Mouse (Mus musculus) megakaryocyte, embryonic 14.5 days (primary cell): Measurements from ENCODE around the gene Gpr183. TPM values are rescaled to one million over a fixed set of nuclear protein-coding genes. Genes with fewer than 3 reads are reported as not detected.

ENCODE experiments used
- H3K27me3 ChIP-seq: replicated peaks from 2 replicates; pipeline ENCODE3; 2012; ENCODE audit warnings: inconsistent platforms
- H3K36me3 ChIP-seq: replicated peaks from 2 replicates; pipeline ENCODE3; 2012; ENCODE audit warnings: low read length, inconsistent platforms, mixed read lengths
- H3K4me1 ChIP-seq: 2 replicates; pipeline ENCODE4 v1.6.1; 2012; ENCODE audit warnings: inconsistent platforms
- H3K4me3 ChIP-seq: replicated peaks from 2 replicates; pipeline ENCODE3; 2012; ENCODE audit warnings: moderate library complexity, mild to moderate bottlenecking, inconsistent platforms
- H3K9me3 ChIP-seq: 2 replicates; pipeline ENCODE4 v1.6.1; 2012; ENCODE audit warnings: inconsistent platforms
- FLI1 ChIP-seq: IDR thresholded peaks from 2 replicates; pipeline ENCODE4 v1.6.1; 2012; ENCODE audit warnings: low read length, inconsistent platforms, mixed read lengths
- GATA1 ChIP-seq: IDR thresholded peaks from 3 replicates; pipeline ENCODE4 v1.6.1; 2012; ENCODE audit warnings: mixed read lengths, low read length, inconsistent platforms, borderline replicate concordance
- polyA plus RNA-seq: library from polyadenylated mRNA; stranded (reverse); fragments of >175 nt; gene quantifications from 2 replicates; pipeline ENCODE4 v1.2.3, GENCODE M21; 2012; ENCODE audit warnings: low replicate concordance; ENCODE audit not compliant: insufficient read depth

Gpr183 gene
- polyA plus RNA-seq, 1 experiment = 0.89 TPM

- TF ChIP-seq GATA1 (no peak), FLI1 (no peak)
- Histone ChIP-seq H3K4me1 (peaks cover 71% of the 10 kb centered on the region), H3K4me3 (peak overlapping the region; percentile 84), H3K27me3 (no peaks in the 10 kb centered on the region), H3K9me3 (no peaks in the 10 kb centered on the region), H3K36me3 (peaks cover 28% of the 10 kb centered on the region)
These were observed 15.1 kb downstream of the Gpr183 start for GRCm38 (mm10) chr14:121949897-121950296.

- no peak for TF ChIP-seq FLI1
- TF ChIP-seq GATA1 = no peak
- Histone ChIP-seq H3K27me3 (no peaks in the 10 kb centered on the region), H3K9me3 (no peaks in the 10 kb centered on the region), H3K36me3 (peaks cover 23% of the 10 kb centered on the region), H3K4me3 (peak overlapping the region; percentile 84), H3K4me1 (peaks cover 67% of the 10 kb centered on the region)
These were observed 15.6 kb downstream of the Gpr183 start for GRCm38 (mm10) chr14:121949436-121949835.

GRCm38 (mm10) chr14:121947966-121948365 lies 17.0 kb downstream of the Gpr183 start:
- Histone ChIP-seq H3K27me3 (no peaks in the 10 kb centered on the region), H3K4me3 (no peak overlapping the region), H3K4me1 (peaks cover 58% of the 10 kb centered on the region), H3K36me3 (peaks cover 12% of the 10 kb centered on the region), H3K9me3 (no peaks in the 10 kb centered on the region)
- TF ChIP-seq GATA1 = no peak
- TF ChIP-seq FLI1 = no peak

GRCm38 (mm10) chr14:121947201-121947760 lies 17.7 kb downstream of the Gpr183 start:
- H3K36me3 ChIP-seq = peaks cover 6% of the 10 kb centered on the region
- no peaks in the 10 kb centered on the region for H3K9me3 ChIP-seq
- no peak for TF ChIP-seq FLI1
- TF ChIP-seq GATA1 = no peak
- no peak overlapping the region for H3K4me3 ChIP-seq
- H3K27me3 ChIP-seq = no peaks in the 10 kb centered on the region
- H3K4me1 ChIP-seq = peaks cover 55% of the 10 kb centered on the region

GRCm38 (mm10) chr14:121946728-121947127 lies 18.3 kb downstream of the Gpr183 start:
- TF ChIP-seq GATA1 (no peak), FLI1 (no peak)
- H3K4me3 ChIP-seq = no peak overlapping the region
- H3K36me3 ChIP-seq = peaks cover 2% of the 10 kb centered on the region
- peaks cover 50% of the 10 kb centered on the region for H3K4me1 ChIP-seq
- no peaks in the 10 kb centered on the region for H3K9me3 ChIP-seq
- H3K27me3 ChIP-seq = no peaks in the 10 kb centered on the region

GRCm38 (mm10) chr14:121946131-121946530 lies 18.9 kb downstream of the Gpr183 start:
- H3K4me3 ChIP-seq = no peak overlapping the region
- H3K36me3 ChIP-seq = no peaks in the 10 kb centered on the region
- peaks cover 44% of the 10 kb centered on the region for H3K4me1 ChIP-seq
- no peaks in the 10 kb centered on the region for H3K27me3 ChIP-seq
- TF ChIP-seq FLI1 (no peak), GATA1 (no peak)
- no peaks in the 10 kb centered on the region for H3K9me3 ChIP-seq

GRCm38 (mm10) chr14:121939582-121939981 lies 25.4 kb downstream of the Gpr183 start:
- peaks cover 20% of the 10 kb centered on the region for H3K4me1 ChIP-seq
- TF ChIP-seq GATA1 (no peak), FLI1 (no peak)
- no peaks in the 10 kb centered on the region for H3K27me3 ChIP-seq

GRCm38 (mm10) chr14:121938256-121939191 lies 26.5 kb downstream of the Gpr183 start:
- peaks cover 30% of the 10 kb centered on the region for H3K4me1 ChIP-seq
- peak overlapping the region; percentile 53 for H3K4me3 ChIP-seq
- peaks cover 14% of the 10 kb centered on the region for H3K9me3 ChIP-seq
- H3K27me3 ChIP-seq = peaks cover 2% of the 10 kb centered on the region
- H3K36me3 ChIP-seq = peaks cover 32% of the 10 kb centered on the region
- TF ChIP-seq FLI1 (no peak), GATA1 (no peak)

More at GRCm38 (mm10) chr14:121939582-121939981, 25.4 kb downstream of the Gpr183 start:
- H3K36me3 ChIP-seq = peaks cover 21% of the 10 kb centered on the region
- peaks cover 14% of the 10 kb centered on the region for H3K9me3 ChIP-seq
- H3K4me3 ChIP-seq = no peak overlapping the region

- Histone ChIP-seq H3K4me1 (peaks cover 35% of the 10 kb centered on the region), H3K27me3 (peaks cover 2% of the 10 kb centered on the region), H3K36me3 (peaks cover 40% of the 10 kb centered on the region), H3K9me3 (peaks cover 14% of the 10 kb centered on the region), H3K4me3 (peak overlapping the region; percentile 36)
- no peak for TF ChIP-seq GATA1
- no peak for TF ChIP-seq FLI1
These were observed 27.3 kb downstream of the Gpr183 start for GRCm38 (mm10) chr14:121937601-121938255.
